Mouse (Mus musculus): ENCODE measurements around the gene Zfp708. TPM values are rescaled to one million over a fixed set of nuclear protein-coding genes. Genes with fewer than 3 reads are reported as not detected.

The Zfp708 gene
- total and polyA plus RNA-seq, 3 experiments: 0.29 to 0.79 TPM; not detected in 1

Other genes with a start within 250 kb of the Zfp708 start
- gene Gm10767, start 193.1 kb downstream of the Zfp708 start, total RNA-seq (2021): 1 to 10 TPM; 1.6 to 2.6 TPM
- 0.10 and 0.28 TPM in 2 replicates for gene Gm10767, start 193.1 kb downstream of the Zfp708 start, polyA plus RNA-seq (2012; rRNA removed)
- gene Zfp712, start 36.8 kb downstream of the Zfp708 start, total RNA-seq (2021): 1 to 10 TPM; 2.0 to 2.2 TPM
- 0.02 and 0.04 TPM in 2 replicates for gene Zfp712, start 36.8 kb downstream of the Zfp708 start, polyA plus RNA-seq (2012; rRNA removed)
- gene Gm28557, start 10.6 kb upstream of the Zfp708 start, total RNA-seq (2021): 1 to 10 TPM; 6.2 to 7.2 TPM
- gene Gm28557, start 10.6 kb upstream of the Zfp708 start, polyA plus RNA-seq (2012; rRNA removed): 0.67 and 0.73 TPM in 2 replicates
- 1 to 10 TPM in 1 of 2 experiments, under 1 TPM in 1; 0.52 to 2.0 TPM for gene Rslcan18, start 18.3 kb upstream of the Zfp708 start, total RNA-seq (2021)
- gene Rslcan18, start 18.3 kb upstream of the Zfp708 start, polyA plus RNA-seq (2012; rRNA removed): 0.04 and 0.06 TPM in 2 replicates
- 1 to 10 TPM; 4.1 to 4.7 TPM for gene Zfp759, start 23.7 kb upstream of the Zfp708 start, total RNA-seq (2021)
- gene Zfp759, start 23.7 kb upstream of the Zfp708 start, polyA plus RNA-seq (2012; rRNA removed): 0.03 TPM in 1 of 2 replicates, not detected in the other
- gene Rsl1, start 75.2 kb upstream of the Zfp708 start, total RNA-seq (2021): 1 to 10 TPM; 5.6 to 6.0 TPM
- gene Rsl1, start 75.2 kb upstream of the Zfp708 start, polyA plus RNA-seq (2012; rRNA removed): 0.36 and 0.73 TPM in 2 replicates
- 1 to 10 TPM; 1.9 to 2.4 TPM for gene Zfp455, start 96.5 kb upstream of the Zfp708 start, total RNA-seq (2021)
- gene Zfp455, start 96.5 kb upstream of the Zfp708 start, polyA plus RNA-seq (2012; rRNA removed): not detected in 2 replicates
- 1 to 10 TPM; 3.4 to 3.6 TPM for gene Zfp458, start 180.5 kb upstream of the Zfp708 start, total RNA-seq (2021)
- 0.09 and 0.13 TPM in 2 replicates for gene Zfp458, start 180.5 kb upstream of the Zfp708 start, polyA plus RNA-seq (2012; rRNA removed)
- gene Zfp457, start 208.5 kb upstream of the Zfp708 start, total RNA-seq (2021): 1 to 10 TPM; 3.3 to 4.6 TPM
- 0.15 and 0.73 TPM in 2 replicates for gene Zfp457, start 208.5 kb upstream of the Zfp708 start, polyA plus RNA-seq (2012; rRNA removed)
- gene Zfp595, start 234.6 kb upstream of the Zfp708 start, total RNA-seq (2021): 1 to 10 TPM; 3.8 to 5.7 TPM
- gene Zfp595, start 234.6 kb upstream of the Zfp708 start, polyA plus RNA-seq (2012; rRNA removed): 0.10 and 0.12 TPM in 2 replicates